In the genomic region with DNA sequence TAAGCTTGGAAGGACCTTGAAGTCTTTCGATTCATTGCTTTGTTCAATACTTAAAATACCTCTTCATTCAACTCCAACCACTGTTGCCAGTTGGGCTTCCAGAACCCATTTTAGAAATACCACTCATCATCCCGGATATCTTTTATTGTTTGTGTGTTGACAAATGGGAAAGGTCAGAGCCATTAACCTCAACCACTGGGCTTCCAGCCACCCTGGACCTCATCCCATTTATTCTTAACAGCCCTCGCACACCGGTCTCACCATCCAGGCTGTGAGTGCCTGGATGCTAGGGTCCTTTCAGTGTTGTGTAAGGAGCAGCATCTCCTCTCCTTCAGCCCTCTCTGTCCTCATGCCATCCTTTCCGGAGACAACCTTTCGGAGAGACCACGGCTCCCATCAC, we compare ENCODE assay signal across 17 mouse cellular contexts.
DNase-seq lines count a peak whose midpoint lies in the region; ATAC-seq lines count a peak whose summit lies in the region.
"Had no signal": no experiment of that assay in that cellular context is flagged by ENCODE, and none has a peak within 500 bp of the region (broad histone marks: within the 10 kb centered on the region; RNA-seq: fewer than 3 reads in every experiment).

No protein-coding gene starts in this region.

- H3K36me3 ChIP-seq in kidney, embryonic 16.5 days (ENCODE audit: insufficient read depth, low read length), result no peaks in the 10 kb centered on the region
- H3K36me3 ChIP-seq: embryonic facial prominence, embryonic 15.5 days; forebrain, embryonic 12.5 days; heart, embryonic 13.5 days; hindbrain, embryonic 13.5 days; limb, embryonic 10.5 days had no signal

- H3K9me3 ChIP-seq in kidney, embryonic 16.5 days (ENCODE audit: low read length), result no peaks in the 10 kb centered on the region
- H3K9me3 ChIP-seq: embryonic facial prominence, embryonic 15.5 days; forebrain, embryonic 12.5 days; heart, embryonic 13.5 days; hindbrain, embryonic 13.5 days; limb, embryonic 10.5 days; liver, embryonic 12.5 days had no signal

- H3K9ac ChIP-seq in kidney, embryonic 16.5 days (replicated peaks; ENCODE audit: low read length), result no peak overlapping the region
- H3K9ac ChIP-seq: embryonic facial prominence, embryonic 15.5 days; forebrain, embryonic 12.5 days; heart, embryonic 13.5 days; hindbrain, embryonic 13.5 days; liver, embryonic 12.5 days had no signal

- 70% methylated on average over 7 of the region's 7 CpGs for WGBS in kidney, embryonic 16.5 days

- H3K27me3 ChIP-seq in kidney, embryonic 16.5 days (ENCODE audit: insufficient read depth, low read length), result no peaks in the 10 kb centered on the region
- H3K27me3 ChIP-seq: embryonic facial prominence, embryonic 15.5 days; forebrain, embryonic 12.5 days; heart, embryonic 13.5 days; hindbrain, embryonic 13.5 days; liver, embryonic 12.5 days had no signal

- peak; percentile 55 for DNase-seq in adrenal gland, adult 2 months
- no peak for DNase-seq in adrenal gland, adult 18-20 months (ENCODE audit: low spot score in 2 of 2)
- peak; percentile 35 for DNase-seq in kidney, adult 11 months
- DNase-seq in adipocyte (ENCODE audit: low spot score), result peak; percentile 33
- peak; percentile 54 for DNase-seq in kidney, adult 9 months
- no peak for DNase-seq in frontal cortex, postnatal 36 days (ENCODE audit: low spot score in 2 of 2)
- DNase-seq in yolk sac, embryonic 10.5 days (ENCODE audit: low spot score), result no peak
- DNase-seq: cerebellum, adult 8-10 months; layer of hippocampus, postnatal 36 days; thymus, postnatal 36 days had no signal

- ATAC-seq in kidney, embryonic 16.5 days (ENCODE audit: low FRiP score, low TSS enrichment), result no peak
- ATAC-seq: liver, embryonic 12.5 days had no signal

- H3K4me3 ChIP-seq in kidney, embryonic 16.5 days (ENCODE audit: low read length), result no peak overlapping the region
- H3K4me3 ChIP-seq: embryonic facial prominence, embryonic 15.5 days; forebrain, embryonic 12.5 days; heart, embryonic 13.5 days; hindbrain, embryonic 13.5 days; limb, embryonic 10.5 days; liver, embryonic 12.5 days had no signal

- H3K4me1 ChIP-seq in kidney, embryonic 16.5 days (ENCODE audit: insufficient read depth, low read length), result no peaks in the 10 kb centered on the region
- H3K4me1 ChIP-seq: embryonic facial prominence, embryonic 15.5 days; forebrain, embryonic 12.5 days; hindbrain, embryonic 13.5 days; liver, embryonic 12.5 days had no signal

- H3K27ac ChIP-seq in kidney, embryonic 16.5 days (ENCODE audit: low read length), result no peak overlapping the region
- H3K27ac ChIP-seq: embryonic facial prominence, embryonic 15.5 days; forebrain, embryonic 12.5 days; heart, embryonic 13.5 days; hindbrain, embryonic 13.5 days; limb, embryonic 10.5 days; liver, embryonic 12.5 days had no signal

- H3K4me2 ChIP-seq in kidney, embryonic 16.5 days (replicated peaks; ENCODE audit: low read depth, low read length), result no peak overlapping the region
- H3K4me2 ChIP-seq: embryonic facial prominence, embryonic 15.5 days; forebrain, embryonic 12.5 days; heart, embryonic 13.5 days; hindbrain, embryonic 13.5 days; liver, embryonic 12.5 days had no signal

Comparison
In these comparisons a context has a peak if more than half of its experiments do, and no peak if none do; other contexts are left out.
1. DNase-seq: peak in adrenal gland, adult 2 months (single experiment), kidney, adult 11 months (single experiment), adipocyte (single experiment) and kidney, adult 9 months (single experiment); none in adrenal gland, adult 18-20 months (0 of 2), frontal cortex, postnatal 36 days (0 of 2) and yolk sac, embryonic 10.5 days (single experiment).